Mouse (Mus musculus) liver, embryonic 11.5 days (tissue): ENCODE results near the gene F7. TPM values are rescaled to one million over a fixed set of nuclear protein-coding genes. Genes with fewer than 3 reads are reported as not detected.
"Not testable (repeated sequence)": the region's sequence is repeated elsewhere in the genome, so short reads cannot be mapped to it uniquely, and the experiment has no call there.

Source experiments
- ATAC-seq: fragments of 200-750 bp; cut with Nextera tagmentation; replicated peaks from 2 replicates; pipeline ENCODE4 v1.8.0; 2017; ENCODE audit warnings: moderate number of reproducible peaks, mild to moderate bottlenecking, moderate TSS enrichment, moderate library complexity; ENCODE audit not compliant: low FRiP score
- DNase-seq: peaks from one replicate; pipeline ENCODE4 v3.0.0-alpha.2; 2017; ENCODE audit warnings: low spot score
- H3K27ac ChIP-seq: fragments of 300-500 bp; sonication (generic); 2 replicates; pipeline ENCODE4 v1.5.1; 2014; ENCODE audit warnings: mild to moderate bottlenecking, low read depth, low read length, control low read depth
- H3K27me3 ChIP-seq: fragments of 300-500 bp; sonication (generic); replicated peaks from 2 replicates; pipeline ENCODE4 v1.6.1; 2014; ENCODE audit warnings: low read length, mixed read lengths; ENCODE audit not compliant: control insufficient read depth, insufficient read depth
- H3K36me3 ChIP-seq: fragments of 300-500 bp; sonication (generic); 2 replicates; pipeline ENCODE4 v1.6.1; 2014; ENCODE audit warnings: mild to moderate bottlenecking, low read length, moderate library complexity, mixed read lengths; ENCODE audit not compliant: control insufficient read depth, insufficient read depth
- H3K4me1 ChIP-seq: fragments of 300-500 bp; sonication (generic); replicated peaks from 2 replicates; pipeline ENCODE4 v1.6.1; 2014; ENCODE audit warnings: low read length, mixed read lengths; ENCODE audit not compliant: control insufficient read depth, insufficient read depth
- H3K4me2 ChIP-seq: fragments of 300-500 bp; sonication (generic); 2 replicates; pipeline ENCODE4 v1.6.1; 2014; ENCODE audit warnings: mild to moderate bottlenecking, control low read depth, moderate library complexity
- H3K4me3 ChIP-seq: fragments of 300-500 bp; sonication (generic); 2 replicates; pipeline ENCODE4 v1.5.1; 2014; ENCODE audit warnings: low read depth, low read length, control low read depth
- H3K9ac ChIP-seq: fragments of 300-500 bp; sonication (generic); 2 replicates; pipeline ENCODE4 v1.6.1; 2014; ENCODE audit warnings: low read depth, low read length, control low read depth
- H3K9me3 ChIP-seq: fragments of 300-500 bp; sonication (generic); 2 replicates; pipeline ENCODE4 v1.6.1; 2016; ENCODE audit warnings: low read length, inconsistent platforms, mixed read lengths; ENCODE audit not compliant: control insufficient read depth
- WGBS: fragments of 180-500 bp; shearing (Covaris S2); extraction: QIAGEN DNeasy Blood & Tissue Kit; methylation state at CpG from one replicate; pipeline ENCODE4 v1.1.7; 2014; 5-methylcytosine and 5-hydroxymethylcytosine counted together
- polyA plus RNA-seq: library from polyadenylated mRNA; unstranded; fragments of >200 nt; fragmentation: Nextera tagmentation; extraction: Ambion mirVana; gene quantifications from 2 replicates; pipeline ENCODE4 v1.2.1, GENCODE M21; 2014

The F7 gene
- polyA plus RNA-seq, 1 experiment from 2014 or later, result 2.9 TPM

- not testable (repeated sequence) for DNase-seq, H3K4me3 ChIP-seq, H3K4me1 ChIP-seq, ATAC-seq, H3K9ac ChIP-seq, H3K9me3 ChIP-seq, H3K27me3 ChIP-seq, H3K27ac ChIP-seq, H3K4me2 ChIP-seq
- WGBS, result 89% methylated on average over 1 of the region's 1 CpGs
- peaks cover 33% of the 10 kb centered on the region for H3K36me3 ChIP-seq
Observed at GRCm38 (mm10) chr8:13075579-13075978, 49.7 kb downstream of the F7 start.

- H3K9ac ChIP-seq, result no peak overlapping the region
- H3K9me3 ChIP-seq, result no peaks in the 10 kb centered on the region
- H3K27me3 ChIP-seq, result no peaks in the 10 kb centered on the region
- DNase-seq (no peak), ATAC-seq (no peak)
- no peaks in the 10 kb centered on the region for H3K4me1 ChIP-seq
- H3K4me3 ChIP-seq, result no peak overlapping the region
- H3K36me3 ChIP-seq, result peaks cover 42% of the 10 kb centered on the region
- H3K4me2 ChIP-seq, result no peak overlapping the region
- no peak overlapping the region for H3K27ac ChIP-seq
- 87% methylated on average over 7 of the region's 7 CpGs for WGBS
Observed at GRCm38 (mm10) chr8:13077542-13077941, 51.7 kb downstream of the F7 start.

Other genes starting within 250 kb of the F7 start
- 3.4 and 4.3 TPM in 2 replicates for gene Mcf2l, start 152.2 kb upstream of the F7 start, polyA plus RNA-seq
- 59.5 and 61.1 TPM in 2 replicates for gene F10, start 11.3 kb downstream of the F7 start, polyA plus RNA-seq
- 13.5 and 15.9 TPM in 2 replicates for gene Proz, start 34.9 kb downstream of the F7 start, polyA plus RNA-seq
- gene Pcid2, start 79.4 kb downstream of the F7 start, polyA plus RNA-seq, result 38.8 and 46.0 TPM in 2 replicates
- gene Cul4a, start 79.6 kb downstream of the F7 start, polyA plus RNA-seq, result 111 and 123 TPM in 2 replicates
- gene Lamp1, start 133.1 kb downstream of the F7 start, polyA plus RNA-seq, result 251 and 283 TPM in 2 replicates
- 19.7 and 23.3 TPM in 2 replicates for gene Grtp1, start 174.6 kb downstream of the F7 start, polyA plus RNA-seq
- gene Adprhl1, start 228.1 kb downstream of the F7 start, polyA plus RNA-seq, result 0.70 TPM in 1 of 2 replicates, not detected in the other